Mouse (Mus musculus) liver, embryonic 13.5 days (tissue): ENCODE data around the gene Rsad2. TPM values are rescaled to one million over a fixed set of nuclear protein-coding genes. Genes with fewer than 3 reads are reported as not detected.
"Not testable (repeated sequence)": the region's sequence is repeated elsewhere in the genome, so short reads cannot be mapped to it uniquely, and the experiment has no call there.

Source experiments
- ATAC-seq: fragments of 200-750 bp; cut with Nextera tagmentation; 2 replicates; pipeline ENCODE4 v1.8.0; 2017; ENCODE audit warnings: low read depth, mild to moderate bottlenecking, moderate number of reproducible peaks, moderate library complexity
- DNase-seq: peaks from one replicate; pipeline ENCODE4 v3.0.0; 2022
- H3K27ac ChIP-seq: fragments of 300-500 bp; sonication (generic); 2 replicates; pipeline ENCODE4 v1.5.1; 2015; ENCODE audit warnings: moderate library complexity, mild to moderate bottlenecking, inconsistent platforms
- H3K27me3 ChIP-seq: fragments of 300-500 bp; sonication (generic); 2 replicates; pipeline ENCODE4 v1.6.1; 2015; ENCODE audit warnings: mild to moderate bottlenecking, inconsistent platforms
- H3K36me3 ChIP-seq: fragments of 300-500 bp; sonication (generic); 2 replicates; pipeline ENCODE4 v1.6.1; 2015; ENCODE audit warnings: mild to moderate bottlenecking, inconsistent platforms
- H3K4me1 ChIP-seq: fragments of 300-500 bp; sonication (generic); replicated peaks from 2 replicates; pipeline ENCODE4 v1.6.1; 2015; ENCODE audit warnings: inconsistent platforms
- H3K4me2 ChIP-seq: fragments of 300-500 bp; sonication (generic); 2 replicates; pipeline ENCODE4 v1.6.1; 2015; ENCODE audit warnings: inconsistent platforms, mild to moderate bottlenecking, moderate library complexity
- H3K4me3 ChIP-seq: fragments of 300-500 bp; sonication (generic); replicated peaks from 2 replicates; pipeline ENCODE4 v1.5.1; 2015; ENCODE audit warnings: mild to moderate bottlenecking, inconsistent platforms
- H3K9ac ChIP-seq: fragments of 300-500 bp; sonication (generic); 2 replicates; pipeline ENCODE4 v1.6.1; 2015; ENCODE audit warnings: mild to moderate bottlenecking, inconsistent platforms
- H3K9me3 ChIP-seq: fragments of 300-500 bp; sonication (generic); replicated peaks from 2 replicates; pipeline ENCODE4 v1.6.1; 2016; ENCODE audit warnings: inconsistent platforms
- WGBS: fragments of 180-500 bp; shearing (Covaris S2); methylation state at CpG from one replicate; pipeline ENCODE4 v1.1.7; 2015; ENCODE audit not compliant: insufficient replicate concordance; 5-methylcytosine and 5-hydroxymethylcytosine counted together
- polyA plus RNA-seq: library from polyadenylated mRNA; unstranded; fragments of >200 nt; fragmentation: Nextera tagmentation; extraction: Ambion mirVana; gene quantifications from 2 replicates; pipeline ENCODE4 v1.2.1, GENCODE M21; 2015

The Rsad2 gene
- polyA plus RNA-seq, 1 experiment from 2014 or later: 2.0 TPM

GRCm38 (mm10) chr12:26444054-26444453 lies 12.2 kb downstream of the Rsad2 start:
- no peaks in the 10 kb centered on the region for H3K27me3 ChIP-seq
- 0% methylated on average over 2 of the region's 2 CpGs for WGBS
- no peak overlapping the region for H3K27ac ChIP-seq

GRCm38 (mm10) chr12:26439366-26439765 lies 16.9 kb downstream of the Rsad2 start:
- H3K27ac ChIP-seq: no peak overlapping the region
- no peak for DNase-seq

More at GRCm38 (mm10) chr12:26444054-26444453, 12.2 kb downstream of the Rsad2 start:
- ATAC-seq (no peak), DNase-seq (peak; percentile 28)
- H3K4me2 ChIP-seq: no peak overlapping the region
- no peaks in the 10 kb centered on the region for H3K36me3 ChIP-seq
- no peak overlapping the region for H3K4me3 ChIP-seq
- H3K4me1 ChIP-seq: no peaks in the 10 kb centered on the region
- no peak overlapping the region for H3K9ac ChIP-seq
- no peaks in the 10 kb centered on the region for H3K9me3 ChIP-seq

GRCm38 (mm10) chr12:26437950-26438349 lies 18.3 kb downstream of the Rsad2 start:
- Histone ChIP-seq H3K4me1 (no peaks in the 10 kb centered on the region), H3K36me3 (no peaks in the 10 kb centered on the region), H3K27ac (no peak overlapping the region), H3K9me3 (no peaks in the 10 kb centered on the region), H3K9ac (no peak overlapping the region), H3K4me2 (no peak overlapping the region), H3K4me3 (no peak overlapping the region), H3K27me3 (no peaks in the 10 kb centered on the region)
- 67% methylated on average over 3 of the region's 3 CpGs for WGBS
- no peak for ATAC-seq
- DNase-seq: no peak

More at GRCm38 (mm10) chr12:26439366-26439765, 16.9 kb downstream of the Rsad2 start:
- no peaks in the 10 kb centered on the region for H3K27me3 ChIP-seq
- H3K4me3 ChIP-seq: no peak overlapping the region
- ATAC-seq: no peak
- H3K9ac ChIP-seq: no peak overlapping the region
- H3K4me1 ChIP-seq: no peaks in the 10 kb centered on the region
- 66% methylated on average over 3 of the region's 3 CpGs for WGBS
- H3K36me3 ChIP-seq: no peaks in the 10 kb centered on the region
- H3K4me2 ChIP-seq: no peak overlapping the region
- no peaks in the 10 kb centered on the region for H3K9me3 ChIP-seq

GRCm38 (mm10) chr12:26436334-26436733 lies 19.9 kb downstream of the Rsad2 start:
- 62% methylated on average over 4 of the region's 4 CpGs for WGBS
- H3K4me1 ChIP-seq: no peaks in the 10 kb centered on the region
- H3K4me3 ChIP-seq: no peak overlapping the region
- H3K4me2 ChIP-seq: no peak overlapping the region
- H3K9ac ChIP-seq: no peak overlapping the region
- H3K36me3 ChIP-seq: no peaks in the 10 kb centered on the region
- no peak for ATAC-seq
- no peaks in the 10 kb centered on the region for H3K9me3 ChIP-seq
- H3K27ac ChIP-seq: no peak overlapping the region
- no peaks in the 10 kb centered on the region for H3K27me3 ChIP-seq
- no peak for DNase-seq

GRCm38 (mm10) chr12:26428771-26429170 lies 27.5 kb downstream of the Rsad2 start:
- not testable (repeated sequence) for DNase-seq, H3K27ac ChIP-seq, H3K4me3 ChIP-seq, H3K36me3 ChIP-seq, H3K9ac ChIP-seq, ATAC-seq, H3K4me2 ChIP-seq, H3K4me1 ChIP-seq, H3K27me3 ChIP-seq, H3K9me3 ChIP-seq
- WGBS: 58% methylated on average over 2 of the region's 2 CpGs

GRCm38 (mm10) chr12:26424841-26425240 lies 31.4 kb downstream of the Rsad2 start:
- Histone ChIP-seq H3K4me2 (no peak overlapping the region), H3K9ac (no peak overlapping the region), H3K27me3 (no peaks in the 10 kb centered on the region), H3K4me1 (peaks cover 4% of the 10 kb centered on the region; the same call in 1 of the 2 replicates), H3K36me3 (no peaks in the 10 kb centered on the region), H3K27ac (no peak overlapping the region), H3K9me3 (no peaks in the 10 kb centered on the region), H3K4me3 (no peak overlapping the region)
- ATAC-seq (no peak), DNase-seq (no peak)
- WGBS: 69% methylated on average over 2 of the region's 2 CpGs

- Histone ChIP-seq H3K9me3 (no peaks in the 10 kb centered on the region), H3K27me3 (peaks cover 18% of the 10 kb centered on the region), H3K36me3 (no peaks in the 10 kb centered on the region), H3K9ac (no peak overlapping the region), H3K4me2 (no peak overlapping the region), H3K4me1 (no peaks in the 10 kb centered on the region), H3K4me3 (no peak overlapping the region), H3K27ac (no peak overlapping the region)
- WGBS: 29% methylated on average over 4 of the region's 4 CpGs
- ATAC-seq (no peak), DNase-seq (no peak)
Measured at GRCm38 (mm10) chr12:26418322-26418721, 37.9 kb downstream of the Rsad2 start.

- WGBS: 66% methylated on average over 7 of the region's 7 CpGs
- no peaks in the 10 kb centered on the region for H3K4me1 ChIP-seq
- H3K27ac ChIP-seq: no peak overlapping the region
- H3K4me3 ChIP-seq: no peak overlapping the region
- no peak overlapping the region for H3K4me2 ChIP-seq
- peaks cover 32% of the 10 kb centered on the region for H3K27me3 ChIP-seq
- no peaks in the 10 kb centered on the region for H3K9me3 ChIP-seq
- ATAC-seq (no peak), DNase-seq (no peak)
- no peak overlapping the region for H3K9ac ChIP-seq
- no peaks in the 10 kb centered on the region for H3K36me3 ChIP-seq
Measured at GRCm38 (mm10) chr12:26416636-26417295, 39.5 kb downstream of the Rsad2 start.

GRCm38 (mm10) chr12:26415104-26415771 lies 41.0 kb downstream of the Rsad2 start, which contains the start of gene Rnf144a:
TSS of gene Rnf144a (minus strand) at chr12:26415254.
- Histone ChIP-seq H3K9ac (peak within 1 kb of the TSS; percentile 70), H3K36me3 (no peaks in the 10 kb centered on the region), H3K4me3 (peak within 1 kb of the TSS; percentile 70), H3K27me3 (peaks cover 32% of the 10 kb centered on the region), H3K4me2 (peak within 1 kb of the TSS; percentile 83), H3K9me3 (no peaks in the 10 kb centered on the region), H3K27ac (no peak within 1 kb of the TSS), H3K4me1 (no peaks in the 10 kb centered on the region)
- 1% methylated on average over 34 of the region's 45 CpGs for WGBS
- DNase-seq: peak; percentile 53
- peak; percentile 74 for ATAC-seq

GRCm38 (mm10) chr12:26414451-26415103 lies 41.7 kb downstream of the Rsad2 start:
- peak overlapping the region; percentile 83 for H3K4me2 ChIP-seq
- WGBS: under 1% methylated on average over 64 of the region's 64 CpGs
- H3K4me1 ChIP-seq: no peaks in the 10 kb centered on the region
- H3K36me3 ChIP-seq: no peaks in the 10 kb centered on the region
- ATAC-seq (peak; percentile 48), DNase-seq (no peak)
- H3K27me3 ChIP-seq: peaks cover 32% of the 10 kb centered on the region
- H3K9ac ChIP-seq: peak overlapping the region; percentile 70
- H3K9me3 ChIP-seq: no peaks in the 10 kb centered on the region
- H3K27ac ChIP-seq: no peak overlapping the region
- H3K4me3 ChIP-seq: peak overlapping the region; percentile 70

- 44% methylated on average over 8 of the region's 8 CpGs for WGBS
Measured at GRCm38 (mm10) chr12:26413961-26414411, 42.3 kb downstream of the Rsad2 start.

More at GRCm38 (mm10) chr12:26413961-26414411, 42.3 kb downstream of the Rsad2 start:
- Histone ChIP-seq H3K27me3 (peaks cover 32% of the 10 kb centered on the region), H3K9me3 (no peaks in the 10 kb centered on the region), H3K4me2 (peak overlapping the region; percentile 83), H3K4me3 (peak overlapping the region; percentile 70), H3K4me1 (no peaks in the 10 kb centered on the region), H3K27ac (no peak overlapping the region), H3K36me3 (no peaks in the 10 kb centered on the region), H3K9ac (no peak overlapping the region)
- ATAC-seq (peak; percentile 8; the same call in 1 of the 2 replicates), DNase-seq (no peak)
